Comparison of ENCODE assay signal across 1 mouse cellular context in the genomic region with DNA sequence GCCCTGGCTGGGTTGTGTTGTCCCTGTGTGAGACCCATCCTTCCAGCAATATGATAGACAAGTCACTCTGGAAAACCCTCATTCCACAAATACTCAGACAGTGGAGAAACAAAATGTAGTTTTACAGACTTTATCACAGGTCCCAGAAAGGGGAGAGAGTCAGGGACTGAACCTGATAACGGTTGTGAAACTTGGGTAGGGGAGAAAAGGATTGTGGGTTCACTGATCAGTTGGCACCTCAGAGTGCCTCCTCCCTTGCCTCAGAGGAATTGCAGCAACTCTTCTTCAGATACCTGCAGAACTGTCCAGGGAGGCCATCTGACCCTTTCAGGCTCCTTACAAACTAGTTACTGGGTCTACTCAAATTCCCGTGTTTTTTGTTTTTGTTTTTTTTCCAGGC.
TF ChIP-seq lines count a peak whose summit lies in the region.

No protein-coding gene starts in this region.

TF ChIP-seq in MEL, 35 proteins besides CTCF, POLR2A, EP300 and RAD21 (continued from another document):
- TF ChIP-seq UBTF (IDR thresholded peaks at IDR 0.05; ENCODE audit: borderline replicate concordance, insufficient read depth, low read depth, low read length) (no peak), CHD2 (IDR thresholded peaks at IDR 0.05; ENCODE audit: low read length) (no peak), TBP (IDR thresholded peaks at IDR 0.05; ENCODE audit: low read depth, low read length) (peak; percentile 39; the same call in 1 of the 2 replicates)
